Mouse (Mus musculus) E14TG2a.4 (cell line): ENCODE results near the gene Ypel4.

ENCODE experiments used
- CTCF ChIP-seq: conservative IDR thresholded peaks from 2 replicates; pipeline ENCODE4 v1.5.1; 2014; ENCODE audit warnings: low read length
- NANOG ChIP-seq: IDR thresholded peaks from 2 replicates; pipeline ENCODE4 v1.6.1; 2014; ENCODE audit warnings: borderline replicate concordance, low read length, mixed read lengths
- POU5F1 ChIP-seq: IDR thresholded peaks from 2 replicates; pipeline ENCODE4 v1.6.1; 2014; ENCODE audit warnings: low read length, borderline replicate concordance

GRCm38 (mm10) chr2:84779210-84779609 is 45.4 kb downstream of the Ypel4 start:
- TF ChIP-seq CTCF (peak; percentile 28), NANOG (no peak), POU5F1 (no peak)
